Mouse (Mus musculus) liver, embryonic 16.5 days (tissue): ENCODE results near the gene Pir. TPM values are rescaled to one million over a fixed set of nuclear protein-coding genes. Genes with fewer than 3 reads are reported as not detected.

ENCODE experiments used
- ATAC-seq: fragments of 200-750 bp; cut with Nextera tagmentation; 2 replicates; pipeline ENCODE4 v1.8.0; 2017; ENCODE audit warnings: low read depth, mild to moderate bottlenecking, moderate number of reproducible peaks, moderate library complexity
- H3K27ac ChIP-seq: fragments of 300-500 bp; sonication (generic); 2 replicates; pipeline ENCODE4 v1.5.1; 2014; ENCODE audit warnings: mild to moderate bottlenecking, low read length
- H3K27me3 ChIP-seq: fragments of 300-500 bp; sonication (generic); 2 replicates; pipeline ENCODE4 v1.6.1; 2014; ENCODE audit warnings: low read depth, low read length, mixed read lengths; ENCODE audit not compliant: control insufficient read depth, insufficient read depth
- H3K36me3 ChIP-seq: fragments of 300-500 bp; sonication (generic); 2 replicates; pipeline ENCODE4 v1.6.1; 2014; ENCODE audit warnings: mild to moderate bottlenecking; ENCODE audit not compliant: control insufficient read depth, insufficient read depth
- H3K4me1 ChIP-seq: fragments of 300-500 bp; sonication (generic); 2 replicates; pipeline ENCODE4 v1.6.1; 2014; ENCODE audit warnings: low read depth, low read length, mixed read lengths; ENCODE audit not compliant: control insufficient read depth
- H3K4me2 ChIP-seq: fragments of 300-500 bp; sonication (generic); 2 replicates; pipeline ENCODE4 v1.6.1; 2014; ENCODE audit warnings: low read depth, low read length, mixed read lengths
- H3K4me3 ChIP-seq: fragments of 300-500 bp; sonication (generic); 2 replicates; pipeline ENCODE4 v1.5.1; 2014; ENCODE audit warnings: low read depth, mild to moderate bottlenecking, low read length
- H3K9ac ChIP-seq: fragments of 300-500 bp; sonication (generic); 2 replicates; pipeline ENCODE4 v1.6.1; 2014; ENCODE audit warnings: low read depth, low read length
- H3K9me3 ChIP-seq: fragments of 300-500 bp; sonication (generic); replicated peaks from 2 replicates; pipeline ENCODE4 v1.6.1; 2016; ENCODE audit warnings: low read length; ENCODE audit not compliant: control insufficient read depth
- WGBS: fragments of 180-500 bp; shearing (Covaris S2); extraction: QIAGEN DNeasy Blood & Tissue Kit; methylation state at CpG from one replicate; pipeline ENCODE4 v1.1.7; 2014; ENCODE audit not compliant: insufficient replicate concordance; 5-methylcytosine and 5-hydroxymethylcytosine counted together
- polyA plus RNA-seq: library from polyadenylated mRNA; unstranded; fragments of >200 nt; fragmentation: Nextera tagmentation; extraction: Ambion mirVana; gene quantifications from 2 replicates; pipeline ENCODE4 v1.2.1, GENCODE M21; 2015

The Pir gene
- polyA plus RNA-seq, 1 experiment from 2014 or later, result 20.4 TPM

DNA sequence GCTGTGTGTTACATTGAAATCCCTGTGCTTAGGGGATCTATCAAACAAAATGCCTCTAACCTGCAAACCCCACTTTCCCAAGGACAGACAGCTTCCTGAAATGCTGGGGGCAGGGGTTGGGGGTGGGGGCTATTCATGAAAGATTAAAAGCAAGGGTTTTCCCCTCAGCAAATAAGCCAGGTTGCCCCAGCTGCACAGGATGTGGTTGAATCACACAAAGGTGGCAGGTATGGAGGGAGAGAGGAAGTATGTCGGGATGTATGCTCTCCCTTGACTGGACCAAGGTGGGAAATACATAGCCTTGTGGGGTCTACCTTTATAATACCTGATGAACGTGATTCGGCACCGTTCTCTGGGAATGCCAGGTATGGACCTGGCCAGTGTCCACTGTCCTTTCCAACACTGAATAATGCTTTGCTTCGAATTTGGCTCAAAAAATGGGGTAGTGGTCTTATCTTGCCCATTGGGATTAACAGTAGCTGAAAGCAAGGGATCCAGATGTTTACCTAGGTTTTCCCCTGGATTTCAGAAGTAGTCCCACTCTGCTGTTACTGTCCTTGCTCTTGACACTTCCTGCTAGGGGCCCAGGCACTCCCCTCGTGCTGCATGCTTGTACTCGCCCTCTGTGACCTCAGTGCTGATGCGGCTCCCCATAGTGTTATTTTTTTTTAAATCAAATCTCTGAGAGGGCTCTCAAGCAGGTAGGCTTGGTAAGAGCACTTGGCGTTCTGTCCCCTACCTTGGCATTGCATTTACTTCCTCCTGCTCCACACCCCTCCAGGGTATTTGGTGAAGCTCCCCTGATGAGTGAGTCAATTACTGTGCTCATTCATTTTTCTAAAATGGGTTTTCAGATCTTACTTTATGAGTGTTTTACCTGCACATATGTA, 137.2 kb downstream of the Pir start:
- no peak overlapping the region for H3K4me3 ChIP-seq
- no peak for ATAC-seq
- H3K27me3 ChIP-seq, result no peaks in the 10 kb centered on the region
- H3K4me2 ChIP-seq, result no peak overlapping the region
- H3K4me1 ChIP-seq, result no peaks in the 10 kb centered on the region
- H3K36me3 ChIP-seq, result no peaks in the 10 kb centered on the region
- H3K9me3 ChIP-seq, result no peaks in the 10 kb centered on the region
- no peak overlapping the region for H3K27ac ChIP-seq
- 53% methylated on average over 9 of the region's 9 CpGs for WGBS
- H3K9ac ChIP-seq, result no peak overlapping the region

DNA sequence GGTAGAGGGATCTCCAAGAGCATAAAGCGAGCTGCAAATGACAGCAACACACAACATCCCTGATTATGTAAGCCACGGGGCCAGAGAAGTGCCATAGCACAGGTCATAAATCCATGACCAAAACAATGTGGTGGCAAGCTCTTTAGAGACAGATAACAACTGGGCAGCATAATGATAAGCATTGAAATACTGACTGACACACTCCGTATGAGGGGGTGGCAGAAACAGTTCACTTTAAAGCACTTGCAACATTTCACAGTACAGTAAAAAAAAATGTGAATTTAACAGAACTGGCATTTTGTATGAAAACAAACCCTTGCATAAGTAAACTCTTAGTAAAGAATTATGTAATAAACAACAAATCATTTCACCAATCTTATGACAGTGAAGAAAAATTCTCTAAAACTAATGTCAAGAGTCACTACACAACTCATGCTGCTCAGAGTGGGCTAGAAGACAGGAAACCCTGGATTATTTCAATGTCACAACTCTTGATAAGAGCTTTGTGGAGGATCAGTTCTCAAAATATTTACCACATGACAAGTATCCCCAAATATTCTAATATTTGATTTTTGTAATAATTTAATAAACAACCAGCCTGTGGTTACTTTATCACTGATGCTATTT, 139.2 kb downstream of the Pir start:
- Histone ChIP-seq H3K4me2 (no peak overlapping the region), H3K4me1 (no peaks in the 10 kb centered on the region), H3K9ac (no peak overlapping the region), H3K27me3 (no peaks in the 10 kb centered on the region), H3K4me3 (no peak overlapping the region), H3K9me3 (no peaks in the 10 kb centered on the region), H3K27ac (no peak overlapping the region), H3K36me3 (no peaks in the 10 kb centered on the region)
- 45% methylated on average over 3 of the region's 3 CpGs for WGBS
- ATAC-seq, result no peak

DNA sequence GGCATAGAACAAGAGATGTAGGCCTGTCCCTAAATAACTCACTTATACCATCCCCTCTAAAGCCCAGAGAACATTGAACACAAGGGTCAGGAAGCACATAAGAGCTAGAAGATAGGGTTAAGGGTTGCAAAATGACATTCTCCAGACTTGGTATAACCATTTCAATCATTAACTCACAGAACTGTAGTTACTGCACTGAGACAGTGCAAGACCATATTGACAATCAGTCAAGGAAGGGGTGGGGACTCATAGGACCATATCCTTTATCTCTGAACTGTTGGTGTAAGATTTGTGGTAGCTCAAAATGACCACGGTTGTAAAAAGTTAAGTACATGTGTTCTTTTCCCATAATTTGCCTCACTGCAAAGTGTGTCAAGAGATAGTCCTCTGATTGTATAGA, 141.4 kb downstream of the Pir start:
- H3K4me1 ChIP-seq, result no peaks in the 10 kb centered on the region
- H3K27me3 ChIP-seq, result no peaks in the 10 kb centered on the region
- no peak overlapping the region for H3K9ac ChIP-seq
- no peaks in the 10 kb centered on the region for H3K9me3 ChIP-seq
- no peaks in the 10 kb centered on the region for H3K36me3 ChIP-seq
- 28% methylated on average over 1 of the region's 1 CpGs for WGBS
- no peak overlapping the region for H3K4me3 ChIP-seq
- no peak overlapping the region for H3K4me2 ChIP-seq
- no peak overlapping the region for H3K27ac ChIP-seq
- ATAC-seq, result no peak

DNA sequence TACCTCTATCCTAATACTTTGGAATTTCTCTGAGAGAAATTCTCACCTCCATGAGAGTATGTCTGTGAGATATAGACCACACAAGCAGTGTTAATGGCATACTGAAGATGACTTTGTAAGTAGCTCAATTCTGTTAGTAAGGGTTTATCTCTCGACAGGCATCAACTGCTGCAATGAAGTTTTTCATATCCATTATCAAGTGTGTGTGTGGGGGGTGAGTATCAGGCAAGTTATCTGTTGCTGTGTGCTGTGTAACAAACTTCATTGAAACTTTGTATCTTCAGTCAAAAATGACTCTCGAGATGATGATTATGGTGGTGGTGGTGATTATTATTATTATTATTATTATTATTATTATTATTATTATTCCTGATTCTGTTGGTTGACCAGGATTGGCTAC, 147.6 kb downstream of the Pir start:
- H3K9me3 ChIP-seq, result no peaks in the 10 kb centered on the region
- H3K27me3 ChIP-seq, result no peaks in the 10 kb centered on the region
- H3K36me3 ChIP-seq, result no peaks in the 10 kb centered on the region
- no peak for ATAC-seq
- peaks cover 8% of the 10 kb centered on the region for H3K4me1 ChIP-seq
- 44% methylated on average over 2 of the region's 2 CpGs for WGBS
- no peak overlapping the region for H3K27ac ChIP-seq
- H3K4me2 ChIP-seq, result no peak overlapping the region
- H3K4me3 ChIP-seq, result no peak overlapping the region
- H3K9ac ChIP-seq, result no peak overlapping the region

DNA sequence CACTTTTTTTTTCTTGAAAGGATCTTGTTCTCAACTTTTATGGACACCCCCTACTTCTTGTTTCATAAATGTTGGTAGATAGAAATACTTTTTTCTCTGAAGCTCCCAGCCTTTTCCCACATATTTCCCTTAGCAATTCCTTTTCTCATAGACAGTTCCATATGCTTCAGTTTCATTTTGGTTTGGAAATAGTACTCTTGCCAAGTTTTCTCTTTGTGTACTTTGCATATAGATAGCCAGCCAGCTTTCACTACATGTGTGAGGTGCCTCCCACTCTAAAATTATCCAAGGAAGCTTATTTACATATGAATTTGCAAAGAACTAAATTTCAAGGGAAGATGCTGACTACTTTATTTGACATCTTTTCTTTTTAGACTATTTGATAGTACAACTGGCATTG, 148.8 kb downstream of the Pir start:
- Histone ChIP-seq H3K27me3 (no peaks in the 10 kb centered on the region), H3K9ac (no peak overlapping the region), H3K36me3 (no peaks in the 10 kb centered on the region; the same call in 1 of the 2 replicates), H3K4me3 (no peak overlapping the region), H3K27ac (no peak overlapping the region), H3K9me3 (no peaks in the 10 kb centered on the region), H3K4me2 (no peak overlapping the region), H3K4me1 (peaks cover 9% of the 10 kb centered on the region)
- ATAC-seq, result no peak

DNA sequence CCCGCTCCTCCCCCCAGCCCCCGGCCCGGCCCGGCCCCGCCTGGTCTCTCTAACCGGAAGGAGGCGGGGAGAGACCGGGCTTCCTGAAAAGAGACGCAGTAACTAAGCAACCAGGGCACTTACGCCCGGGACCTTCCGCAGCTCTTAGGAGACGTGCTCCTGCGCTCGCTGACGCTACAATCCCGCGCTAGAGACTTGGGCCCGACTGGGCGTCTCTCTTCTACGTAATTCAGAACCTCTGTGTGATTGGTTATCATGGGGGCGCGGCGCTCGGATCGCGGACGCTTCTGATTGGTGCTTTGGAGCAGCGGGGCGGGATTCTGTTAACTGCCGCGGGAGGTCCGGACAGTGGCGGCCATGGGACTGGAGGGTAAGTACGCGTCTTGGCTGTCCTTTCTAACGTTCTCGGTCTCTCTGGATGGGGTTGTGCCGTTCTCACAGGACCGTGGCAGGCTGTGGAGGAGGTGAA, 150.3 kb downstream of the Pir start, which contains the start of gene Piga:
Piga (plus strand) TSS at position 317 of the 469 bp plus-strand sequence.
- Histone ChIP-seq H3K27ac (peak within 1 kb of the TSS; percentile 75), H3K27me3 (no peaks in the 10 kb centered on the region), H3K9me3 (no peaks in the 10 kb centered on the region), H3K4me1 (peaks cover 9% of the 10 kb centered on the region), H3K4me3 (peak within 1 kb of the TSS; percentile 71), H3K9ac (peak within 1 kb of the TSS; percentile 71), H3K36me3 (no peaks in the 10 kb centered on the region; the same call in 1 of the 2 replicates), H3K4me2 (peak within 1 kb of the TSS; percentile 65)
- 14% methylated on average over 40 of the region's 40 CpGs for WGBS
- ATAC-seq, result peak; percentile 96

DNA sequence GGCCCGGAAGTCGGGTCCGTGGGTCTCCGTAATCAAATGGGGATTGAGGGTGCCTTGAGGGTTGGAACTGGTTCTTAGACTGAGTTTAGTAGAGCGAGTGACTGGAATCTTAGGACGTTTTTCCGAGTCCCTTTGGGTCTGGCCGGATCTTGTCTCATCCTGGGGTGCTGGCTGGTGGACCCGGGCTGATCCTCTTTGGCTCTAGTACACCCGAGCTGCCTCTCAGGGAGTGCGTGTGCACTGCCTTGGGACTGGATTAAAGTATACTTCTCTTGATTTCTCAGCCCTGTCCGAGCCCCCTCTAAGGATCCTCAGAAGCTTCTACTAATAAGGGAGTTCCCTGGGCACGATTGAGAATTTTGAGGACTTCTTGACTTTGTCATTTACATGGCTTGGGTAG, 150.8 kb downstream of the Pir start:
- no peaks in the 10 kb centered on the region; the same call in 1 of the 2 replicates for H3K36me3 ChIP-seq
- H3K4me2 ChIP-seq, result peak overlapping the region; percentile 65
- H3K9me3 ChIP-seq, result no peaks in the 10 kb centered on the region
- H3K4me1 ChIP-seq, result peaks cover 9% of the 10 kb centered on the region
- peak; percentile 6; the same call in 1 of the 2 replicates for ATAC-seq
- H3K27ac ChIP-seq, result peak overlapping the region; percentile 61
- H3K9ac ChIP-seq, result peak overlapping the region; percentile 71
- 17% methylated on average over 13 of the region's 13 CpGs for WGBS
- H3K4me3 ChIP-seq, result peak overlapping the region; percentile 71
- H3K27me3 ChIP-seq, result no peaks in the 10 kb centered on the region

DNA sequence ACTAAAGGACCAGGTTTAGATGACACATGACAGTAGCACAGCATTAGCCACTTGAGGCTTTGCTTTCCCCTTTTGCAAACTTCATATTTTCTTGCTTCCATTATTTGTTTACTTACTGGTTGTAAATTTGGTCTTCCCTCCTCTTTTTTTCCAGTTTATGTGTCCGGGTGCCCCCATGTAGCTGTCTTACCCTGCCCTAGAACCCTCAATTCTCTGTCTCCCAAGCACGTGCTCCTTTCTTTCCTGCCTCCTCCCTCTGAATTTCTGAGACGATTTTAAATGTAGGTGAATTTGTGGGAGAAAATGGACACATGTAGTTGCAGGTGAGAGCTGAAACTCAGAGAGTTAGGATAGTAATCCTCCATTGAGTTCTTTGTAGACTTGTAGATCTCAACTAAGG, 151.3 kb downstream of the Pir start:
- Histone ChIP-seq H3K4me1 (peaks cover 11% of the 10 kb centered on the region), H3K27me3 (no peaks in the 10 kb centered on the region), H3K27ac (no peak overlapping the region), H3K4me2 (peak overlapping the region; percentile 65), H3K4me3 (peak overlapping the region; percentile 71), H3K36me3 (no peaks in the 10 kb centered on the region; the same call in 1 of the 2 replicates), H3K9me3 (no peaks in the 10 kb centered on the region), H3K9ac (peak overlapping the region; percentile 71)
- ATAC-seq, result no peak
- 24% methylated on average over 3 of the region's 3 CpGs for WGBS
